Mouse (Mus musculus): ENCODE measurements around the gene Prm1. TPM values are rescaled to one million over a fixed set of nuclear protein-coding genes. Genes with fewer than 3 reads are reported as not detected.

The Prm1 gene
- polyA plus RNA-seq, 1 experiment from 2014 or later, result not detected

DNA sequence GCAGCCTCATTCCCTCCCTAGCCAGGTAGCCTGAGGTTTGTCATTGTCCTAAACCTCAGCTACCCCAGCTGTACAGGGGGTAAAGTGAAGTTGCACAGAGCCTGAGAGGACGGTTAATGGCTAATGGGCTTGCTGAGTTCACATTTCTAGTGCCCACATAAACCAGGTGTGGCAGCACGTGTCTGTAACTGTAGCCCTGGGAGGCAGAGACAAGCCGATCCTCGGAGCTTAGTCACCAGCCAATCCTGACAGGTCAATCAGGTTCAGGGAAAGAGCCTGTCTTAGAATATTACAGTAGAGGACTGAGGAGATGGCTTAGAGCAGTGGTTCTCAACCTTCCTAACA lies 22.8 kb upstream of the Prm1 start:
- WGBS, result 57% methylated on average over 4 of the region's 4 CpGs
- ATAC-seq (ENCODE audit: insufficient number of reproducible peaks, low FRiP score, low TSS enrichment, low read depth), result no peak
- no peak overlapping the region for H3K9ac ChIP-seq (ENCODE audit: low read length)
- no peaks in the 10 kb centered on the region for H3K9me3 ChIP-seq (ENCODE audit: control insufficient read depth, low read length)
- no peak for DNase-seq (ENCODE audit: low spot score)
- no peak overlapping the region for H3K4me2 ChIP-seq (ENCODE audit: low read depth, severe bottlenecking)
- H3K27me3 ChIP-seq (ENCODE audit: control insufficient read depth, insufficient read depth, low read length), result no peaks in the 10 kb centered on the region
- no peak overlapping the region for H3K4me3 ChIP-seq (ENCODE audit: low read depth, low read length)
- no peak overlapping the region for H3K27ac ChIP-seq (replicated peaks; ENCODE audit: low read depth, low read length)
- no peaks in the 10 kb centered on the region for H3K36me3 ChIP-seq (ENCODE audit: control insufficient read depth, insufficient read depth, low read length)
- no peaks in the 10 kb centered on the region for H3K4me1 ChIP-seq (ENCODE audit: control insufficient read depth, insufficient read depth, low read length)

DNA sequence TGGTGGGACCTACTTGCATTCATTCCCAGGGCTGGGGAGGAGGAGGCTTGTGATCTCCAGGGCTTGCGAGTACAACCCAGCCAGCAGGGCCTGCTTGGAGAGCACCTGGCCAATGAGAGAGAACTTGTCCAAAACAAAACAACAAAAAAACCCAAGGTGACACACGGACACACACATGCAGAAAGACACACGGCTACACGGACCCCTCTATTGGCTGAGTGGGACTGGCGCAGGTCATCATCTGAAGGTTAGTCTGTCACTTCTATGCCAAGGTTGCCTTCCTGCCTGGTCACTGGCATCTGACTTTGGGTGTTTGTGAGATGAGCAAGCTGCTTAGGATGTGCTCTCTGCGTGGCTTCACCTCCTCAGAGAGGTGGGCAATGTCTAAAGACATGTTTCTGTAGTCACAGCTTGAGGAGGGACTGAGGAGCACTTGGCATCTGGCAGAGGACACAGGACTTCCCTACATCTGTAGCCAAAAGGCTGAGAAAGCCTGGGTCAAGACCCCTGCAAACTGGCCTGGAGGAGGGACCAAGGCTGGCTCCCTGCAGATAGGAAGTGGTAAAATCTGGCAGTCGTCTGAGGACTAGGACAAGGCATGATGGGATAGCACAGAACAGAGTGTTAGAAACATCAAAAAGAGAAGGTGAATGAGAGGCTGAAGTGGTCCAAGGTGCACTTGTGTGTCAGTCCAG lies 22.3 kb upstream of the Prm1 start:
- DNase-seq (ENCODE audit: low spot score), result no peak
- Histone ChIP-seq H3K9ac (ENCODE audit: low read length) (no peak overlapping the region), H3K27ac (replicated peaks; ENCODE audit: low read depth, low read length) (no peak overlapping the region), H3K4me1 (ENCODE audit: control insufficient read depth, insufficient read depth, low read length) (no peaks in the 10 kb centered on the region), H3K9me3 (ENCODE audit: control insufficient read depth, low read length) (no peaks in the 10 kb centered on the region), H3K27me3 (ENCODE audit: control insufficient read depth, insufficient read depth, low read length) (no peaks in the 10 kb centered on the region), H3K4me3 (ENCODE audit: low read depth, low read length) (no peak overlapping the region), H3K4me2 (ENCODE audit: low read depth, severe bottlenecking) (no peak overlapping the region), H3K36me3 (ENCODE audit: control insufficient read depth, insufficient read depth, low read length) (no peaks in the 10 kb centered on the region)
- ATAC-seq (ENCODE audit: insufficient number of reproducible peaks, low FRiP score, low TSS enrichment, low read depth), result no peak
- WGBS, result 73% methylated on average over 7 of the region's 7 CpGs

GRCm38 (mm10) chr16:10827269-10827668 lies 21.6 kb upstream of the Prm1 start:
- Histone ChIP-seq H3K9me3 (ENCODE audit: control insufficient read depth, low read length) (no peaks in the 10 kb centered on the region), H3K27ac (replicated peaks; ENCODE audit: low read depth, low read length) (no peak overlapping the region), H3K4me2 (ENCODE audit: low read depth, severe bottlenecking) (no peak overlapping the region), H3K4me1 (ENCODE audit: control insufficient read depth, insufficient read depth, low read length) (no peaks in the 10 kb centered on the region), H3K27me3 (ENCODE audit: control insufficient read depth, insufficient read depth, low read length) (no peaks in the 10 kb centered on the region), H3K4me3 (ENCODE audit: low read depth, low read length) (no peak overlapping the region), H3K36me3 (ENCODE audit: control insufficient read depth, insufficient read depth, low read length) (no peaks in the 10 kb centered on the region), H3K9ac (ENCODE audit: low read length) (no peak overlapping the region)
- 91% methylated on average over 9 of the region's 9 CpGs for WGBS
- DNase-seq (ENCODE audit: low spot score) (no peak), ATAC-seq (ENCODE audit: insufficient number of reproducible peaks, low FRiP score, low TSS enrichment, low read depth) (no peak)

GRCm38 (mm10) chr16:10825840-10826239 lies 20.2 kb upstream of the Prm1 start:
- Histone ChIP-seq H3K4me1 (ENCODE audit: control insufficient read depth, insufficient read depth, low read length) (no peaks in the 10 kb centered on the region), H3K9me3 (ENCODE audit: control insufficient read depth, low read length) (no peaks in the 10 kb centered on the region), H3K36me3 (ENCODE audit: control insufficient read depth, insufficient read depth, low read length) (no peaks in the 10 kb centered on the region), H3K4me3 (ENCODE audit: low read depth, low read length) (no peak overlapping the region), H3K4me2 (ENCODE audit: low read depth, severe bottlenecking) (no peak overlapping the region), H3K27ac (replicated peaks; ENCODE audit: low read depth, low read length) (no peak overlapping the region), H3K27me3 (ENCODE audit: control insufficient read depth, insufficient read depth, low read length) (no peaks in the 10 kb centered on the region), H3K9ac (ENCODE audit: low read length) (no peak overlapping the region)
- no peak for DNase-seq (ENCODE audit: low spot score)
- WGBS, result 79% methylated on average over 4 of the region's 4 CpGs
- no peak for ATAC-seq (ENCODE audit: insufficient number of reproducible peaks, low FRiP score, low TSS enrichment, low read depth)

- no peak overlapping the region for H3K4me3 ChIP-seq (ENCODE audit: low read depth, low read length)
- no peaks in the 10 kb centered on the region for H3K4me1 ChIP-seq (ENCODE audit: control insufficient read depth, insufficient read depth, low read length)
- DNase-seq (ENCODE audit: low spot score) (no peak), ATAC-seq (ENCODE audit: insufficient number of reproducible peaks, low FRiP score, low TSS enrichment, low read depth) (no peak)
- 95% methylated on average over 1 of the region's 1 CpGs for WGBS
- no peak overlapping the region for H3K4me2 ChIP-seq (ENCODE audit: low read depth, severe bottlenecking)
- no peaks in the 10 kb centered on the region for H3K27me3 ChIP-seq (ENCODE audit: control insufficient read depth, insufficient read depth, low read length)
- no peaks in the 10 kb centered on the region for H3K36me3 ChIP-seq (ENCODE audit: control insufficient read depth, insufficient read depth, low read length)
- H3K9ac ChIP-seq (ENCODE audit: low read length), result no peak overlapping the region
- H3K9me3 ChIP-seq (ENCODE audit: control insufficient read depth, low read length), result no peaks in the 10 kb centered on the region
- H3K27ac ChIP-seq (replicated peaks; ENCODE audit: low read depth, low read length), result no peak overlapping the region
Measured at GRCm38 (mm10) chr16:10824536-10824935, 18.9 kb upstream of the Prm1 start.

GRCm38 (mm10) chr16:10821387-10821786 lies 15.7 kb upstream of the Prm1 start:
- no peaks in the 10 kb centered on the region for H3K4me1 ChIP-seq (ENCODE audit: control insufficient read depth, insufficient read depth, low read length)
- H3K9ac ChIP-seq (ENCODE audit: low read length), result no peak overlapping the region
- ATAC-seq (ENCODE audit: insufficient number of reproducible peaks, low FRiP score, low TSS enrichment, low read depth) (0 out of 2 replicates have a peak, but pooled peaks have one; percentile 21), DNase-seq (ENCODE audit: low spot score) (no peak)
- H3K4me2 ChIP-seq (ENCODE audit: low read depth, severe bottlenecking), result no peak overlapping the region
- WGBS, result 68% methylated on average over 4 of the region's 4 CpGs
- H3K4me3 ChIP-seq (ENCODE audit: low read depth, low read length), result no peak overlapping the region
- no peak overlapping the region for H3K27ac ChIP-seq (replicated peaks; ENCODE audit: low read depth, low read length)
- no peaks in the 10 kb centered on the region for H3K9me3 ChIP-seq (ENCODE audit: control insufficient read depth, low read length)
- no peaks in the 10 kb centered on the region for H3K36me3 ChIP-seq (ENCODE audit: control insufficient read depth, insufficient read depth, low read length)
- H3K27me3 ChIP-seq (ENCODE audit: control insufficient read depth, insufficient read depth, low read length), result no peaks in the 10 kb centered on the region

- no peak overlapping the region for H3K4me3 ChIP-seq (ENCODE audit: low read depth, low read length)
- H3K4me2 ChIP-seq (ENCODE audit: low read depth, severe bottlenecking), result no peak overlapping the region
Measured at GRCm38 (mm10) chr16:10819966-10820365, 14.3 kb upstream of the Prm1 start.

DNA sequence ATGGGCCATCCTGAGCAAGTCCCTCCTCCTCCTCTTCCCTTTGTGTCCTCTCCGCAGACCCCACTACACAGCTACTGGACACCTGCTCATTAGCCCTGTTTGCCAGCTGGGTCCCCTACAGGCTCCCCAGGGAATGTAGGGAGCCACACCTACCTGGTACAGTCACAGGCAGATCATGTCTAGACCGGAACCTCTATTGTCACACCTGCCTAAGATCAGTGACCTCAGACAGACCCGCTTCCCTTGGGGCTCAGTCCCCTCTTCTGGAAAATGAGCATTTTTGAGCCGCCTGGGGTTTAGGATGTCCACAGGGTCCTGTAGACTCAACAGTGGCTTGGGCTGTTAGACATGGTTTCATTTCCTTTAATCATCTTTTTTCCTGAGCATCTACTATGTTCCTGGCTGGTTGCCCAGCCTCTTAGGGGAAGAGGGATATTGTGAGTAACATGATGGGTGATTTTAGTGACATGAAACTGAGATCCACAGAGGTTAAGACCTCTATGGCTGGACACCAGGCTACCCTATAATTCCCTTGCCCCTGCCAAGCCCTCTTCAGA lies 13.0 kb upstream of the Prm1 start:
- Histone ChIP-seq H3K9ac (ENCODE audit: low read length) (no peak overlapping the region), H3K4me1 (ENCODE audit: control insufficient read depth, insufficient read depth, low read length) (no peaks in the 10 kb centered on the region), H3K9me3 (ENCODE audit: control insufficient read depth, low read length) (no peaks in the 10 kb centered on the region), H3K27ac (replicated peaks; ENCODE audit: low read depth, low read length) (no peak overlapping the region), H3K4me3 (ENCODE audit: low read depth, low read length) (no peak overlapping the region), H3K4me2 (ENCODE audit: low read depth, severe bottlenecking) (no peak overlapping the region), H3K27me3 (ENCODE audit: control insufficient read depth, insufficient read depth, low read length) (no peaks in the 10 kb centered on the region), H3K36me3 (ENCODE audit: control insufficient read depth, insufficient read depth, low read length) (no peaks in the 10 kb centered on the region)
- WGBS, result 89% methylated on average over 4 of the region's 4 CpGs
- no peak for ATAC-seq (ENCODE audit: insufficient number of reproducible peaks, low FRiP score, low TSS enrichment, low read depth)
- no peak for DNase-seq (ENCODE audit: low spot score)

More at GRCm38 (mm10) chr16:10819966-10820365, 14.3 kb upstream of the Prm1 start:
- H3K27me3 ChIP-seq (ENCODE audit: control insufficient read depth, insufficient read depth, low read length), result no peaks in the 10 kb centered on the region
- H3K9me3 ChIP-seq (ENCODE audit: control insufficient read depth, low read length), result no peaks in the 10 kb centered on the region
- H3K36me3 ChIP-seq (ENCODE audit: control insufficient read depth, insufficient read depth, low read length), result no peaks in the 10 kb centered on the region
- 71% methylated on average over 3 of the region's 3 CpGs for WGBS
- ATAC-seq (ENCODE audit: insufficient number of reproducible peaks, low FRiP score, low TSS enrichment, low read depth) (no peak), DNase-seq (ENCODE audit: low spot score) (no peak)
- no peak overlapping the region for H3K27ac ChIP-seq (replicated peaks; ENCODE audit: low read depth, low read length)
- H3K4me1 ChIP-seq (ENCODE audit: control insufficient read depth, insufficient read depth, low read length), result no peaks in the 10 kb centered on the region
- no peak overlapping the region for H3K9ac ChIP-seq (ENCODE audit: low read length)

DNA sequence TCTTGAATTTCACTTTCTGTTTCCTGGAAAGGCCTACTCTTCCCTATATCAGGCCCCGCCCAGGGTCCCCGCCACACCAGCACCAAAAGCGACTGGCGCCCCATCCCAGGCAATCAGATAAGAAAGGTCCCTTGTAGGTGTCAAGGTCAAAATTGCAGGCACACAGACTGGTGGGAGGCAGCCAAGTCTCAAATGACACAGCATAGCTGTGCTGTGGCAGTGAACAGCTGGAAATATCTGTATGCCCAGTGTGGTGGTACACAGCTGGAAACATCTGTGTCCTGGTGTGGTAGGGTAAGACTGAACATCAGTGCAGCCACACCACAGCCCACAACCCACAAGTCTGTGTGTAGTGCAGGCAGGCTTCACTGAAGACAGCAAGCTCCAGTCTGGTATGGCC lies 9.2 kb upstream of the Prm1 start:
- Histone ChIP-seq H3K9me3 (ENCODE audit: control insufficient read depth, low read length) (no peaks in the 10 kb centered on the region), H3K4me1 (ENCODE audit: control insufficient read depth, insufficient read depth, low read length) (no peaks in the 10 kb centered on the region), H3K9ac (ENCODE audit: low read length) (0 out of 2 replicates have a peak overlapping the region, but pooled peaks have one; percentile 4), H3K27me3 (ENCODE audit: control insufficient read depth, insufficient read depth, low read length) (no peaks in the 10 kb centered on the region), H3K4me2 (ENCODE audit: low read depth, severe bottlenecking) (no peak overlapping the region), H3K36me3 (ENCODE audit: control insufficient read depth, insufficient read depth, low read length) (no peaks in the 10 kb centered on the region), H3K27ac (replicated peaks; ENCODE audit: low read depth, low read length) (no peak overlapping the region), H3K4me3 (ENCODE audit: low read depth, low read length) (no peak overlapping the region)
- 84% methylated on average over 4 of the region's 4 CpGs for WGBS
- DNase-seq (ENCODE audit: low spot score) (no peak), ATAC-seq (ENCODE audit: insufficient number of reproducible peaks, low FRiP score, low TSS enrichment, low read depth) (no peak; the same call in 1 of the 2 replicates)
